Mouse (Mus musculus) right cerebral cortex, adult 2 months (tissue): ENCODE results near the gene Tmem53.

Experiments used
- DNase-seq, 2 experiments: peaks; one replicate each; pipeline ENCODE4 v3.0.0; 2021 to 2022; ENCODE audit warnings: low spot score in 2 of 2

The Tmem53 gene

GRCm38 (mm10) chr4:117251801-117252316 is at the start of gene Tmem53, which contains the start of gene Armh1:
Tmem53 (plus strand) TSS chr4:117251951.
Armh1 (minus strand) TSS chr4:117252125.
- DNase-seq: peak; percentile 76 to 77

- DNase-seq: peak in 1 of 2 experiments; percentile 32
Measured at GRCm38 (mm10) chr4:117202046-117202991, 49.4 kb upstream of the Tmem53 start.

GRCm38 (mm10) chr4:117202992-117203354 is 48.8 kb upstream of the Tmem53 start:
- DNase-seq: no peak

- DNase-seq: no peak
Measured at GRCm38 (mm10) chr4:117209592-117209991, 42.2 kb upstream of the Tmem53 start.

GRCm38 (mm10) chr4:117210147-117211074 is 41.3 kb upstream of the Tmem53 start:
- peak; percentile 52 to 56 for DNase-seq

GRCm38 (mm10) chr4:117214250-117214649 is 37.5 kb upstream of the Tmem53 start:
- DNase-seq: no peak

GRCm38 (mm10) chr4:117217029-117217428 is 34.7 kb upstream of the Tmem53 start:
- peak in 1 of 2 experiments; percentile 35 for DNase-seq

- DNase-seq: peak; percentile 53 to 59
Measured at GRCm38 (mm10) chr4:117218517-117219219, 33.1 kb upstream of the Tmem53 start.

- DNase-seq: no peak
Measured at GRCm38 (mm10) chr4:117220741-117221515, 30.8 kb upstream of the Tmem53 start.

- DNase-seq: no peak
Measured at GRCm38 (mm10) chr4:117221836-117222235, 29.9 kb upstream of the Tmem53 start.

- DNase-seq: no peak
Measured at GRCm38 (mm10) chr4:117223001-117223400, 28.8 kb upstream of the Tmem53 start.

GRCm38 (mm10) chr4:117224122-117224521 is 27.6 kb upstream of the Tmem53 start:
- no peak for DNase-seq

- DNase-seq: no peak
Measured at GRCm38 (mm10) chr4:117225250-117225649, 26.5 kb upstream of the Tmem53 start.

- DNase-seq: no peak
Measured at GRCm38 (mm10) chr4:117229590-117229989, 22.2 kb upstream of the Tmem53 start.

GRCm38 (mm10) chr4:117230331-117230730 is 21.4 kb upstream of the Tmem53 start:
- DNase-seq: no peak

GRCm38 (mm10) chr4:117231208-117231607 is 20.5 kb upstream of the Tmem53 start:
- no peak for DNase-seq

GRCm38 (mm10) chr4:117234166-117234741 is 17.5 kb upstream of the Tmem53 start:
- DNase-seq: no peak

GRCm38 (mm10) chr4:117235822-117236221 is 15.9 kb upstream of the Tmem53 start:
- DNase-seq: no peak

- DNase-seq: no peak
Measured at GRCm38 (mm10) chr4:117239153-117239552, 12.6 kb upstream of the Tmem53 start.

- DNase-seq: no peak
Measured at GRCm38 (mm10) chr4:117240867-117241266, 10.9 kb upstream of the Tmem53 start.
